Mouse (Mus musculus): ENCODE results near the gene Ccnjl.

Ccnjl gene

DNA sequence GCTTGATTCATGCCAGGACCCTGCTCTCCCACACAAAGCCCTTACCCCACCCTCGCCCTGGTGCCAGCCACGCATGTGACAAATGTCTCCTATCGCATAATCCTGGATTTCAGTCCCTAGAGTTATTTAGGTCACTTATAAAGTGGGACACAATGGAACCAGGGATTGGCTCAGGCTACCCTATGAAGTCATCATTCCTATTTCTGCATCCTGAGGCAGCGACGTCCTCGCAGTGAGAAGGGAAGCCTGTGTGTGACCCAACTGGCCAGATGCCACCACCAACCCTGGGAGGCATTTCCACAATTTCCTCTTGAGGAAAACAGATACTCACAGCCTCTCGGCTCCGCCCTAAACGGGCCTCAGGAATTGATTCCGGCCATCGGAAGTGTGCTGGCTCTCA lies 41.0 kb downstream of the Ccnjl start:
- peak; percentile 93 for DNase-seq

GRCm38 (mm10) chr11:43575061-43575375 lies 46.4 kb downstream of the Ccnjl start:
- DNase-seq: no peak

DNA sequence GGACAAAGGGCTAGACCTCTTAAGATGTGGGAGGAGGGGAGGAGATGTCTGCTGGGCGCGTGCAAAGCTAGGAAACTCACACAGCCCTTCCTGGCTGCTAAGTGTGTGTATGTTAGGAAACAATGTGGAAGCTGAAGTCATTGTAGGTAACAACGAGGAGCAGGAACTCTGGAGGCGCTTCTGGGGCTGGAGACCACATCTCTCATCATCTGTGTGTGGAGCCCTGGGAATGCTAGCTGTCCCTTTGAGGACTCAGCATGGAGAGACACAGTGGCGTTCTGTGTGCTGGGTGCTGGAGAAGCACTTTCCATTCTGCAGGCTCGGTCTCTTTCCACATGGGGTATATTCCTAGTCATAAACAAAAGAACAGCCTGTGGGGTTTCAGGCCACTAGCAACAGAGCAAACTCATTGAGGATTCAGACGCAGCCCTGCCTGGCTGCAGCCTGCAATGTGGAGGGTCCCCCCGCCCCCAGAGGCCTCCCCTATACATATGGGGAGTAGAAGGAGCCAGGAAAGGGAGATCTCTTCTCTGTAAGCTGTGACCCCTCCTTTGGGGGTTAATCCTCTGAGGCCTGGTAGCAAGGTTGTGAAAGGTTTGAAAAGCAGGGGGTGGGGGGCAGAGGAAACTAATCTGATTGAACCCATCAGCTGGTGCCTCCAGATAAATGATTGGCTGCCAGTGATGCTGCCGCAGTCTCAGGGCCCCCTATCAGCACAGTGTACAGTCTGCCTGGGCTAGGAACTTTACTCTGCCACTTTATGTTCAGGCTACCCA lies 47.0 kb downstream of the Ccnjl start:
- no peak for DNase-seq

GRCm38 (mm10) chr11:43577713-43578478 lies 49.3 kb downstream of the Ccnjl start:
- DNase-seq: no peak

DNA sequence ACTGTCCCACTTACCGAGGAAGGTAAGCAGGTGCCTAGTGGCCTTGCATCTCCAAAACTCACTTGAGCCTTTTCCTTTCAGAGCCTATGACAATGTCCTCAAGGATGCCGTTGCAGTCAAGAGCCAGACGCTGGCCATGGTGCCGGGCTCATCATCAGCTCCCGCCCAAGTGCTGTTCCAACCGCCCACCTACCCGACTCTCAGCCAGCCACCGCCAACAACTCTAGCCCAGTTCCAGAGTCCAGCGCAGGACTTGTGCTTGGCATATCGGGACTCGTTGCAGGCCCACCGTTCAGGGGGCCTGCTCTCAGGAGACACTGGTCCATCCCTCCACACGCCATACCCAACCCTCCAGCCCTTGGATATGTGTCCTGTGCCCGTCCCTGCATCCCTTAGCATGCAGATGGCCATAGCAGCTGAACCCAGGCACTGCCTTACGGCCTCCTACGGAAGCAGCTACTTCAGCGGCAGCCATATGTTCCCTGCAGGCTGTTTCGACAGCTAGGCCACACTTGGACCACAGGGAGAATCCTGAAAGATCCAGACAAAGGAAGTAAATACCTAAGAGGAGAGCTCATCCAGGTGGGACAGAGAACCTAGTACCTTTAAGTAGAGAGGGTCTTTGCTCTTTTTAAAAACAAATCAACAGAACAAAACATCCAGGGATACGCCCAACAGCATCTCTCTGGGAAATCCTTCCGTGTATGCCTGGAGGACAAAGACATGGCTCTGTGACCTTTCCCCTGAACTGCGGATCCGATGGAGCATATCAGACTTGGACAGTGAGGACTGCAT lies 56.8 kb downstream of the Ccnjl start:
- DNase-seq: no peak

GRCm38 (mm10) chr11:43586324-43587090 lies 57.9 kb downstream of the Ccnjl start, which contains the start of gene 4933415A04Rik:
Gene 4933415A04Rik (plus strand): TSS chr11:43587040.
- peak; percentile 69 for DNase-seq

DNA sequence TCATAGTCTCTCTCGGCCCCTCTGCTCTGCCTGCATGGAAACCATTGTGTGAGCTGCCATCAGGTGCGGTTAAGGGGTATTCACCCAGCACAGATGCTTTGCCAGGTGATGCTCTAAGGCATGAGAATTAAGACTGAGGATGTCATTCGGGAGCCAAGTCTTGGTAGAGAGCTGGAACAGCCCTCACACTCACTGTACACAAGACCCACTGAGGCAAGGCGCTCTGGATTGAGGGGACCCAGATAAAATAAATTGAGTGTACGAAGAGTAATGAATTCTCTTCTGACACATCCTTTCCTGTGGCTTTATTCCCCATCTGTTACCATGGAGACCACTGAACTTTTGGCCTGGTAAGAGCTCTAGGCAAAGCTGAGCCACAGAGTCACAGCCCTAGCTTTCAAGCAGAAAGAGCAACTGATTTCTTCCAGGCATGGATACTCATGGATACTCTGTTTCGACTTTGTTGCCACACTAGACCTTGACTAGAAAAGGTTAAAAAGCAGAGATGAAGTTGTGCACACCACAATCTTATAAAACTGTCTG lies 61.0 kb downstream of the Ccnjl start:
- no peak for DNase-seq

GRCm38 (mm10) chr11:43601440-43601839 lies 72.9 kb downstream of the Ccnjl start, which contains the start of gene Fabp6:
Gene Fabp6 (minus strand): TSS chr11:43601540.
- no peak for DNase-seq

- no peak for DNase-seq
Measured at GRCm38 (mm10) chr11:43604207-43604606, 75.6 kb downstream of the Ccnjl start.

GRCm38 (mm10) chr11:43604891-43605290 lies 76.3 kb downstream of the Ccnjl start:
- no peak for DNase-seq

DNA sequence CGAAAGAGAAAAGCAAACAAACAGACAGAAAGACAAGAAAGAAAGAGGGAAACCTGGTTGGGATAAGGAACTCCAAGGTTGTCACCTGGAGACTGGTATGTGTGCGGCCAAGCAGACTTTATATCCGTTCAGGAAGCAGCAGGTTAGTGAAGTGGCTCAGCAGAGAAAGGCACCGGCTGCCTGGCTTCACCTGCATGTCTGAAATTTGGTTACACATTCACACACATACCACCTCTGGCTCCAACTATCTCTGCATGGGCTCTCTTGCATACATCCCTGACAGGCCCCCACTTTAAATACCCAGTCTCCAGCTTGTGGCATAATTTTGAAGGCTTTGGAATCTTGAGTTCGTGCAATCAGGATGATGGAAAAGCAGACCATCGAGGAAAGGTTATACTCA lies 77.3 kb downstream of the Ccnjl start:
- DNase-seq: no peak

- DNase-seq: no peak
Measured at GRCm38 (mm10) chr11:43608440-43608839, 79.9 kb downstream of the Ccnjl start.

- no peak for DNase-seq
Measured at GRCm38 (mm10) chr11:43610006-43610661, 81.5 kb downstream of the Ccnjl start.

DNA sequence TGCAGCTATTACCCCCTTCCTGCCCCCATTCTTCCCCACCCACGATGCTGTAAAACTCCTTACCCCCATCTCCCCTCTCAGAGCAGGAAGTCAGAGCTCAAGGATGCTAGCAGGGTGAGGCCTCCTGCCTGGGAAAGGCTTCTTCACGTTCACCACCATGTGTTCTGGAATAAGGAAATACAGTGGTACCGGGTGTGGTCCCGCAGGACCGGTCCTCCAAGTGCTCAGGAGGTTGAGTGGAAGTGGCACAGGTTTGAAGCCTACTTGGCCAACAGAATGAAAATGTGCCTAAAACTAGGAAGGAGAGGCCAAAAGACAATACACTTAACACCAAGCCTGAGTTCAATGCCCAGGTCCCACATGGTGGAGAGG lies 82.1 kb downstream of the Ccnjl start:
- no peak for DNase-seq

DNA sequence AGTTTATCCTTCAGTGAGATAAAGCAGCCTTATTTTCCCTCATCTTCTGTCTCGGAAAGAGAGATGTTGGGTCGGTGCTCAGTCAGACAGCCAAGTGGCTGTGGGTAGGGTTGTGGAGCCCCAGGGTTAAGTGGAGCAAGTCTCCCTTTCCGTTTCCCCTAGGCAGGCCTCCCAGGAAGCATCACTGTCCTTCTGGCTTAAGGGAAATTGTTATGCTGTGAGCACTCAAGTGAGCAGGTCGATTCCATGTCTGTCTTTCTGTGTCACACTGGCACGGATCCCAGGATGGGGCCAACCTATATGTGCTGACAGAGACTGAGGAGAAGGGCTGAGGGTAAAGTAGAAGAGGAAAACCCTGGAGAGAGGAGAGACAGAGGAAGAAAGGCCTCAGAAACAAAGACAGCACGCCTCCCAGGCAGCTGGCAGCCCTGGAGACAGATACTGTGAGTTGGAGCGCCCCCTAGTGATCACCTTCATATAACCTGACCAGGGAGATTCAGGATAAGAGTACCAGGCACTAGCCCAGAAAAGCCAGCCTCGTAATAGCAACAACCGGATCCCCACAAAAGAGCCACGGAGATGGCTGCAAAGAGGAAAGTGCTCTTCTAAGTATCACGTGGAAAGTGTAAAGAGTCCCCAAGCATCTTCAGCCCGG lies 84.4 kb downstream of the Ccnjl start:
- peak; percentile 78 for DNase-seq

DNA sequence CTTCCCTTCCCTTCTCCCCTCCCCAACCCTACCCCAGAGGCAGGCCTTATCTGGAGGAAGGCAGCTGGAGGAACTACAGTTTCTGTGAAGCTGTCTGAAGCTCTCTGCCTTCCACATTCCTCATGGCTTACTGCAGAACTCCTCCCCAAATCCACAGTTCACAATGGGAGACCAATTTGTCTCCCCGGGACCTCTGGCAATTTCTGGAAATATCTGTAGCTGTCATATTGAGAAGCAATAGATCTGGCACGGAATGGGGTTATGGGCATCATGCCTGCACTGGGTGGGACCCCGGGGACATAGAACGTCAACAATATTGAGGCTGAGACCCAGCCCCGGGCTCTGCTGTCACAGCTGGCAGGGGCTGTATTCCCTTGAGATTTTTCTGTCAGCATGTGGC lies 89.3 kb downstream of the Ccnjl start:
- no peak for DNase-seq

DNA sequence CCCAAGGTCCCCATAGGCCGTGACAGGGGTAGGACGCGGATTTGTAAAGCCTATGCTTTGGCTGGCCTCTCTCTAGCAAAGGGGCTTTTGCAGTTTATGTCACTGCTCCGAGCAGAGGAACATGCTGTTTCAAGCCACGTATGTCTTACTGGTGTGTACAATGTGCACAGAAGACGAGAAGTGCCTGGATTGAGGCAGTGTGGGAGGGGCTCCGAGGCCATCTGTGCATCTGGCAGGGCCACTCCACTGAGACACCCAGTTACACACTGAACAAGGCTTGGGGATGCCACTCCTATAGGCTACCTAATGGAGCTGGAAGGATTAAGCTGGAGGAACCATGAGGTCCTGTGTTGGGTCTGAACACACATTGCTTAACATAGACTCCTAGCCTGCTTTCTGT lies 89.8 kb downstream of the Ccnjl start:
- DNase-seq: no peak

- no peak for DNase-seq
Measured at GRCm38 (mm10) chr11:43621769-43622168, 93.2 kb downstream of the Ccnjl start.

DNA sequence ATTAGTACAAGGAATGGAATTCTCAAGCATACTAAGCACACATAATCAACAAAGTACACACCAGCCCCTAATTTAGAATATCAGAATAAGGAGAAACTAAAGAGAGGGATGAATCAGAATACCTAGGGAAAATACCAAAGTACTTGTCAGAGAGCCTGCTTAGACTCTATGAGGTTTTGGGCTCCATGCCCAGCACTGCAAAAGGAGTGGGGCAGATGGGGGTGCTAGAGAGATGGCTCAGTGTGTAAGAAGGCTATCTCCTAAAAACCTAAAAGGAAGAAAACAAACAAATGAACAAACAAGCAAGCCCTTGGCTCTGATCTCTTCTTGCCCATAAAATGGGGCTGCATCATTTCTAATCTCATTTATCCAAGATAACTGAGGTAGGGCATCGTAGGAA lies 95.8 kb downstream of the Ccnjl start:
- no peak for DNase-seq

DNA sequence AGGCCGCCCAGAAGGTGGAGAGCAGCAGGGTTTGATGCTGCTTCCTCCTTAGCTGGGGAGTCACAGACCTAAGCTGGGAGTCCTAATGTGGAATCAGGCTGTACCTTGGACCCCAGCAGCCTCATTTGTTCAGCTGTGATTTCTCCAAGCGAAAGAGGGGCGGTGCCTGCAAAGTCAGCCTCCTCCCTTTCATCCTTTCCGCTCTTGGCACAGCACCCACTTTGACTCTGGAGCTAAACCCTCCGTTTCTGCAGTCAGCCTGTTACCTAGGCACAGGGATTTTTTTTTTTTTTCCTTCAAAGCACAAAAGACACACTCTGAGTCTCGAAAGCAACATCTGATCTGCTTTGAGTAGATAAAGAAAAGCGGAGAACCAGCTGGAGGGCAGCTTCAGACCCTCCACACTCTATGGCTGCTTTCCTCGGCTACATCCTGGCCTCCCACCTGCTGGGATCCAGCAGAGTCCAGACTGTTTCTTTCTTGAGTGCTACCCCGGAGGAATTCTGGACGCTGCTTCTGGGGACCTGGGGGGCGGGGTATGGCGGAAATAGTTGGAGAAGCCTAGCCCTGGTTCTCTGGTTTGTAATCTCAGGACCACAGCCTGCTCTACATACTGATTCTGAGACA lies 97.8 kb downstream of the Ccnjl start:
- peak; percentile 58 for DNase-seq
